Mouse (Mus musculus): ENCODE data around the gene Olfr15.

GRCm38 (mm10) chr16:3843796-3844195 is 13.1 kb downstream of the Olfr15 start:
- TF ChIP-seq CTCF (IDR thresholded peaks at IDR 0.05; ENCODE audit: extremely low read depth, insufficient read depth, insufficient read length, insufficient replicate concordance) (no peak), POLR2A (IDR thresholded peaks at IDR 0.05; ENCODE audit: low read depth, low read length) (no peak)

All from spleen, adult 2 months (tissue).